Mouse (Mus musculus): ENCODE results near the gene Magea6. TPM values are rescaled to one million over a fixed set of nuclear protein-coding genes. Genes with fewer than 3 reads are reported as not detected.
"Not testable (repeated sequence)": the region's sequence is repeated elsewhere in the genome, so short reads cannot be mapped to it uniquely, and the experiment has no call there.

The Magea6 gene
- not detected in 2 replicates for total RNA-seq (2021)
- long read RNA-seq, experiment 1 = 0 reads
- long read RNA-seq, experiment 2 = 0 reads

DNA sequence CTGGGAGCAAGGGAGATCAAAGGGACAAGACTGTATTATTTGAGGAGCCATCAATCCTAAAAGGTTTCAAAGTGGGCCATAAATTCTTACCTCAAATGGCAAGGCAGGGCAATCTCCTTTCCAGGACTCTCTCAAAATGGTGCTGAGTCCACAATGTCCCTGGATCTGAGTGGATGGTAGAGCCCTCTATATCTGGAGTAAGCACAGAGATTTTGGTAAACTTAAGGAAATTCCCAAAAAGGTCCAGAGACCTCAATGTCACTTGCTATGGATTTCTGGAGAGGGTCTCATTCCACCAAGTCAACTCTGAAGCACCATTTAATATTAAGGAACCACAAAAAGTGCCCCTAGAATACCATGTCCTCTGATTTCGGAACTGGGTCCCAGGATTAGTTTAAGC is at the start of gene Magea6:
Magea6 (minus strand) TSS at position 101 of the 400 bp plus-strand sequence.
- not testable (repeated sequence) for DNase-seq

DNA sequence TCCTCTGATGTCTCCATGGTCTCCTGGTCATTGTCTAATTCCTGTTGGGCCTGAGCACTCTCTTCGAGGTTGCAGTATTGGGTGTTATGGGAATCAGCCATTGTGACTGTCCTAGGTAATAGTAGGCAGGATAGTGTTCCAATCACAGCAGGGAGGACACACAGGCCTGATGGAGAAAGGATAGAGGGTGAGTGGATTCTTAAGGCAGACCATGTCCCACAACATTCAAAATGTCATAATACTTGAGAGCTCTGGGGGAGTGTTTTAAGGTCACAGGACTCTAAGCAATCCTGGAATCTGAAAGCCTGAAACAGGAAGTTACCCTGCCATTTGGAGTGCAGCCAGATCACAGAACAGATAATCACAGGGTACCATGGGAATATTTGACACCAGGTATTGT is 13.6 kb upstream of the Magea6 start, which contains the start of gene Magea3:
Magea3 (minus strand) TSS at position 101 of the 400 bp plus-strand sequence.
- DNase-seq = not testable (repeated sequence)

DNA sequence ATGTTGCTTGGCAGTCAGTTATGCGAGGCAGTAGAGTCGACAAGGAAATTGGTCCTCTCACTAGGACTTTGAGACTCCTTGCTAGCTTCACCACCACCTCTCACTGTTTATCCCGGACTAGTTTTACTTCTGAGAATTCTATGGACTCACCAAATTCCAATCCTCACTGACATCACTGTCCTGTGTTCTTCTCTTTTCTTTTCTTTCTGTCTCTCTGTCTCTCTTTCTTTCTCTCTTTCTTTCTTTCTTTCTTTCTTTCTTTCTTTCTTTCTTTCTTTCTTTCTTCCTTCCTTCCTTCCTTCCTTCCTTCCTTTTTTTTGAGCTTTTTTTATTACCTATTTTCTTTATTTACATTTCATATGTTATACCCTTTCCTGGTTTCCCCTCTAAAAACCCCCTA is 45.6 kb downstream of the Magea6 start, which contains the start of gene Cldn34b1:
Cldn34b1 (minus strand) TSS at position 101 of the 400 bp plus-strand sequence.
- DNase-seq = not testable (repeated sequence)

Other genes starting within 250 kb of the Magea6 start
- not detected in 2 replicates for gene Cldn34b1, start 45.7 kb downstream of the Magea6 start, total RNA-seq (2021)
- not detected in 2 replicates for gene Magea3, start 13.5 kb upstream of the Magea6 start, total RNA-seq (2021)
- gene Magea8, start 59.9 kb upstream of the Magea6 start, total RNA-seq (2021) = not detected in 2 replicates
- gene Magea5, start 127.2 kb upstream of the Magea6 start, total RNA-seq (2021) = not detected in 2 replicates
- gene Magea1, start 153.8 kb upstream of the Magea6 start, total RNA-seq (2021) = not detected in 2 replicates
- not detected in 2 replicates for gene Magea2, start 157.7 kb upstream of the Magea6 start, total RNA-seq (2021)
- gene Cldn34b2, start 192.4 kb upstream of the Magea6 start, total RNA-seq (2021) = not detected in 2 replicates